Mouse (Mus musculus): ENCODE data around the gene Rbm8a.

DNA sequence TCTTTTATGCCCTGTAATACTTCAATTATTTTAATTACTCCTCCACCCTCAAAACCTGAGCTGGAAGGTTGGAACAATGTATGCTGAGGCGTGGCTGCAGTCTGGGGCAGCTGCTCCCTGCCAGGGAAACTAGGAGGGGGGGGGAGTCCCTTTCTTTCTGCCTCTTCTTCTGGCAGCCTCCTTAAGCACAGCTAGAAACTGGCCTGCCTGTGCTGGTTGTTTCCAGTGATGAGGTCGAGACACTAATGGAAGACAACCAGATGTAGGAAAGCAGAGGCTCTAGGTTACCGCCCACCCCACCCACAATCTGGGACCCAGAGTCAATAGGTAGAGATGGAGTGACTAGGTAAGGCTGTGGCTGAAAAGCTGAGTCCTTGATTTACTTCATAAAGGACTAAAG lies 46.0 kb downstream of the Rbm8a start:
- TF ChIP-seq CTCF (IDR thresholded peaks at IDR 0.05; ENCODE audit: low read depth, low read length) (no peak), POLR2A (IDR thresholded peaks at IDR 0.05; ENCODE audit: insufficient read depth, low read length) (peak; percentile 3), EP300 (IDR thresholded peaks at IDR 0.05; ENCODE audit: insufficient read depth, low read depth, low read length) (peak; percentile 97)
